Mouse (Mus musculus): ENCODE measurements at regions not wholly inside any gene's neighbourhood (a gene's known extent, or its start where the extent isn't known, plus 50 kb on each side); places are given as distances from the start of the nearest gene placed in this dataset.

GRCm38 (mm10) chr13:29136231-29136630, 182.7 kb upstream of the Sox4 start:
- no peak for DNase-seq

GRCm38 (mm10) chr13:29127499-29127898, 174.0 kb upstream of the Sox4 start:
- peak; percentile 9 for DNase-seq

GRCm38 (mm10) chr13:29123477-29123876, 170.0 kb upstream of the Sox4 start:
- no peak for DNase-seq

GRCm38 (mm10) chr13:29121121-29121520, 167.6 kb upstream of the Sox4 start:
- no peak for DNase-seq

- DNase-seq: no peak
Observed at GRCm38 (mm10) chr13:29119357-29119756, 165.8 kb upstream of the Sox4 start.

GRCm38 (mm10) chr13:29114998-29115495, 161.5 kb upstream of the Sox4 start:
- no peak for DNase-seq

- DNase-seq: no peak
Observed at GRCm38 (mm10) chr13:29110127-29110526, 156.6 kb upstream of the Sox4 start.

- DNase-seq: no peak
Observed at GRCm38 (mm10) chr13:29109064-29109856, 155.7 kb upstream of the Sox4 start.

GRCm38 (mm10) chr13:29108214-29108613, 154.7 kb upstream of the Sox4 start:
- no peak for DNase-seq

GRCm38 (mm10) chr13:29092166-29092565, 138.7 kb upstream of the Sox4 start:
- no peak for DNase-seq

GRCm38 (mm10) chr13:29086854-29087253, 133.3 kb upstream of the Sox4 start:
- no peak for DNase-seq

- peak; percentile 1 for DNase-seq
Observed at GRCm38 (mm10) chr13:29081064-29081463, 127.6 kb upstream of the Sox4 start.

- no peak for DNase-seq
Observed at GRCm38 (mm10) chr13:29079841-29080240, 126.3 kb upstream of the Sox4 start.

GRCm38 (mm10) chr13:29073630-29074029, 120.1 kb upstream of the Sox4 start:
- DNase-seq: no peak

GRCm38 (mm10) chr13:29063924-29064323, 110.4 kb upstream of the Sox4 start:
- no peak for DNase-seq

- no peak for DNase-seq
Observed at GRCm38 (mm10) chr13:29058685-29059084, 105.2 kb upstream of the Sox4 start.

- DNase-seq: peak; percentile 18
Observed at GRCm38 (mm10) chr13:29049730-29050129, 96.2 kb upstream of the Sox4 start.

- no peak for DNase-seq
Observed at GRCm38 (mm10) chr13:29048990-29049576, 95.6 kb upstream of the Sox4 start.

GRCm38 (mm10) chr13:29044655-29045054, 91.1 kb upstream of the Sox4 start:
- no peak for DNase-seq

GRCm38 (mm10) chr13:29040331-29040730, 86.8 kb upstream of the Sox4 start:
- DNase-seq: no peak

- DNase-seq: no peak
Observed at GRCm38 (mm10) chr13:29034904-29035303, 81.4 kb upstream of the Sox4 start.

- DNase-seq: no peak
Observed at GRCm38 (mm10) chr13:29034444-29034843, 80.9 kb upstream of the Sox4 start.

- peak; percentile 68 for DNase-seq
Observed at GRCm38 (mm10) chr13:29027146-29027545, 73.6 kb upstream of the Sox4 start.

- DNase-seq: no peak
Observed at GRCm38 (mm10) chr13:29023486-29023885, 70.0 kb upstream of the Sox4 start.
